Mouse (Mus musculus) small intestine, adult 2 months (tissue): ENCODE data around the gene Slc8a1.

Source experiments
- CTCF ChIP-seq: fragments of 200-500 bp; IDR thresholded peaks from 2 replicates; pipeline ENCODE4 v1.5.1; 2012; ENCODE audit warnings: low read depth, mild to moderate bottlenecking, control low read depth, inconsistent platforms, low read length, moderate library complexity, mixed read lengths; ENCODE audit not compliant: insufficient replicate concordance, insufficient read length; ENCODE audit errors: extremely low read depth
- POLR2A ChIP-seq: fragments of 200-500 bp; IDR thresholded peaks from 2 replicates; pipeline ENCODE4 v1.6.1; 2012; ENCODE audit warnings: low read depth, mild to moderate bottlenecking, control low read depth, inconsistent platforms, low read length, moderate library complexity

GRCm38 (mm10) chr17:81403121-81403520 is 335.1 kb downstream of the Slc8a1 start:
- no peak for TF ChIP-seq CTCF
- no peak for TF ChIP-seq POLR2A
